Mouse (Mus musculus): ENCODE results near the gene Tspan5.

The Tspan5 gene

DNA sequence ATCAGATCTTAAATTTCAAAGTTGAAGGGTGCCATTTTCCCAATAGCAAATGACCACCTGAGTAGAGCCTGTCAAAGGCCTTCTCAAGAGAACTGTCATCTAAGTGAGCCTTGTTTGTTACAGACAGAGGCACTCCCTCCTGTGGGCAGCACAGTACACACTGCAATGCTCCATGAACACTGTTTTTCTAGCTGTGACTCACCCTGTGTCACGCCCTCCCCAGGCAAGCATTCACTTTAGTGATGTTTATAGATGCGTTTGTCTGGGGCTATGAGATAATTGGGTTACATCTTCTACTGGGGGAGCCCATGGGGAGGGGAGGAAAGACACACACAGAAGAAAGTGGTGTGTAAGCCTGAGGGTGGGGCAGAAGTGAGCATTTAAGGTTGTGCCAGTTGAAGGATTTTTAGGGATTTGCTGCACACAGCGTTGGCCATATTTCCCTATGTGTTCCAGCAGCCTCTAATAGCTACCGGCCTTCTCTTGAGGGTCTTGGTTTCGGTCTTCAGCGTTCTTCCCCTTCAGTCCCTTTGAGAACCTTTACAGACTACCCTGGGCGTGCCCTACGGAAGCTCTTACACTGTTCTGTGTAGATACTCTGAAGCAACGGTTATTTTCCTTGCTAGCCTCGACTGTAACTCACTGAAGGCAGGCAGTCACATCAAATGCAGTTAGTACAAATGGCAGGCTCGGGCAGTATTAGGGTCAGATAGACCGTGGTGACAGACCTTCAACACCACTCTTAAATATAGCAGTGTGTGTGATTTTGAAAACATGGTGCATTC is 29.7 kb downstream of the Tspan5 start:
- in situ Hi-C loops (cut with MboI) = no loop called here

- in situ Hi-C loops (cut with MboI) = no loop called here
Measured at GRCm38 (mm10) chr3:138773871-138774606, 32.0 kb downstream of the Tspan5 start.

GRCm38 (mm10) chr3:138774607-138774943 is 32.6 kb downstream of the Tspan5 start:
- in situ Hi-C loops (cut with MboI) = no loop called here

- in situ Hi-C loops (cut with MboI) = no loop called here
Measured at GRCm38 (mm10) chr3:138775926-138776715, 34.1 kb downstream of the Tspan5 start.

GRCm38 (mm10) chr3:138781492-138781891 is 39.5 kb downstream of the Tspan5 start:
- in situ Hi-C loops (cut with MboI) = no loop called here

GRCm38 (mm10) chr3:138783859-138784640 is 42.1 kb downstream of the Tspan5 start:
- in situ Hi-C loops (cut with MboI) = no loop called here

DNA sequence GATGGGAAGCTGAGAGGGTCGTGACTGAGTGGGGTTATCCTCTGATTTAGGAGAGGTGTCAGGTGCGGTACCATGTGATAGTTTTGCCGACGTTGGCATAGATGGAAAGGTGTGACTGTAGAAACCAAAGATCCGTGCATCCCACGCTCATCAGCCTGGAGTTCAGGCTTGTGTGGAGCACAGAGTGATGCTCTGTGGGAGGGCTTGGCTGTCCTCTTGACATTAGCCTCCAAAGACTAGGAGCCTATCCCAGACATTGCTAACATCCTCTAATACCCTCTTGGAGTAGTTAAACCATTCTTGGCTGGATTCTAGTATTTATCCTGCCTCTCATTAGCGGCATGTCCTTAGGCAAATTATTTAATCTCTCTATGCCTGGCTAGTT is 42.6 kb downstream of the Tspan5 start:
- in situ Hi-C loops (cut with MboI) = no loop called here

DNA sequence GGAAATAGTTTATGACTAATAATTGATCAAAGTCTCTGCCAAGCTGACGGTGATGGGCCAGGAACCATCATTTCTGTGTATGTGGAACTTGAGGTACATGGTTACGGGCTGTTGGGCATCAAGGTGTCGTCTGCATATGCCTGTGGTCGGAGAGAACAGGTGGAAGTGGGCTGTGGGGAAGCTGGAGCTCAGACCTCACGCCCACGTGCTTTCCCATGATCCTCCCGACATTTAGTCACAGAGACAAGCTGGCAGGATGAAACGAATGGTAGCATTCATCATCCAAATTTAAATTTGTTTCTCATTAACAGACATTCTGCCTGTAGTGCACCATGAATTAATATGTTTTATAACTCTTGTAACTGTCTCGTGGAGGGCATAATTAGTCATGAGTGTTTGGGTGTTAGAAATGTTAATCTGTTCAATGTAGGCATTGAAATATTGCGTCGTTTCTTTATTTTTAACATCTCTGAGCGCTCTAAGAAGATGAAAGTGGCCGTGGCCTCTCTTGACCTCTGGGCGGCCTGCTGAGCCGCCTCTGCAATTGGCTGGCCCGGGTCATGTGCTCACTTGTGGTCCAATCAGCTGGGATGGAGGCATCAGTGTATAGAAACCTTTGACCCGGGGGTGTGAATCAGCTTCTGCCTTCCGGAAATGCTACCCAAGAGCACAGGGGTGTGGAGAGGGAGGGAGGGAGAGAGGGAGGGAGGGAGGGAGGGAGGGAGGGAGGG is 45.9 kb downstream of the Tspan5 start:
- in situ Hi-C loops (cut with MboI) = no loop called here

GRCm38 (mm10) chr3:138788489-138788850 is 46.5 kb downstream of the Tspan5 start:
- in situ Hi-C loops (cut with MboI) = no loop called here

DNA sequence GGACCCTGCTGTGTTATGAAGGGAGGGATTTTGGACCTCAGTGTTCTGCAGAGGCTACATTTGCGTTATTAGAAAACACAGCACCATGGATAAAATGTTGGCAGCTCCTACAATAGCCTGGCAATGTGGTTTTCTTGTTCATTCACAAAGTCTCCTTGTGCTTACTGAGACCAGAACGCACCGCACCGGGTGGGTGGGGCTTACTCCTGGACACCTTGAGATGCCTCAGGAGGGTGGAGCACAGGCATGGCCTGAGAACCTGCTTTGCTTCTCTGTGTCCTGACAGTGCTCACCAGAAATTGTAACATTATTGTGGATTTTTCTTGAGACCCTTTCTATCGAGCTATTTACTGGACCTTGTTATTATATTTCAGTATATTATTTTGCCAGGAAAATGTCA is 47.3 kb downstream of the Tspan5 start:
- in situ Hi-C loops (cut with MboI) = no loop called here

GRCm38 (mm10) chr3:138794533-138794932 is 52.5 kb downstream of the Tspan5 start:
- in situ Hi-C loops (cut with MboI) = no loop called here

GRCm38 (mm10) chr3:138795951-138796350 is 54.0 kb downstream of the Tspan5 start:
- in situ Hi-C loops (cut with MboI) = no loop called here

DNA sequence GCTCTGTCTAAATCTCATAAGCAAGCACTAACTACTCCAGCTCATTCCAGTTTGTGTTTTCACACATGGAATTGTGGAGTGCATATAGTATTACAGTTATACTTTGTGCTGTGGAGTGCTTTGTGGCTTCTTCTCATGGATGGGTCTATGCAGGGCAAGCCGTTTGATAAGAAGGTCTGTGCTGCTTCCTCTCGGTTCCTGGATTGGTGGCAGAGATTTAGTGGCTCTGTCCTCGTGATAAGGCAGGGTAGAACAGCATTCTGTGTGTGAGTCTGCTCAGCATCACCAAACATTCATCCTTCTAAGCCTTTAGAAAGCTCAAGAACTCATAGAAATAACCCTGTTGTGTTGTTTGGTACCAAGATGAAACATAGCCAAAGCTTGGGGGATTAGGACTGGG is 54.6 kb downstream of the Tspan5 start:
- in situ Hi-C loops (cut with MboI) = no loop called here

DNA sequence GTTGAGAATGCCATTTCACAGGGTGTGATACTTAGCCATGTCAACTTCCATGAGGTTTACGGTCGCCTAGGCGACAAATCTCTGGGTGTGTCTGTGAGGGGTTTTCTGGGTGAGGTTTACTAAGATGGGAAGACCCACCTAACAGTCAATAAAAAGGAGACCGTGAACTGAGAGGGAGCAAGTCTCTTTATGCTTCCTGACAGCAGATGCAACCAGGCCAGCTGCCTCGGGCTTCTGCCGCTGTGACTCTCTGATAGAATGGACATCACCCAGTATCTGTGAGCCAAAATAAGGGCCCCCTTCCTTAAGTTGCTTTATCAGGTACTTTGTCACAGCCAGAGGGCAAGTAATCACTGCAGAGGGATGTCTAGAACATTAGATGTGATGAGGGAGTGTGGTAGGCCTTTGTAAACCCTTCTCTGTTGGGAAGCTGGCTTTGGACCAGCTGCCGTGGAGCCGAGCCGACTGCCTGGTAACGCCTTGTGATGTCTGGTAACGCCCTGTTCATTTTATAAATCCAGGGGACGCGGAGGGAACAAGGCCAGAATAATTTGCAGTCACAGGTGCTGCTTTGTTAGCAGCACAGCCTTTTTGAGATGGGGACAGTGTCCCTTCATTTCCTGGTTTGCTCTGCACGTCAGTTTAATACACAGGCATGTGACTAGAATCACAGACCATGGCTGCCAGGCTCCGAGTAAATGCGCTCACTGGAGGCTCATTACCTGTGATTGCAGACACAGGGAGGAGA is 58.8 kb downstream of the Tspan5 start:
- in situ Hi-C loops (cut with MboI) = no loop called here

- in situ Hi-C loops (cut with MboI) = no loop called here
Measured at GRCm38 (mm10) chr3:138801661-138802060, 59.7 kb downstream of the Tspan5 start.

DNA sequence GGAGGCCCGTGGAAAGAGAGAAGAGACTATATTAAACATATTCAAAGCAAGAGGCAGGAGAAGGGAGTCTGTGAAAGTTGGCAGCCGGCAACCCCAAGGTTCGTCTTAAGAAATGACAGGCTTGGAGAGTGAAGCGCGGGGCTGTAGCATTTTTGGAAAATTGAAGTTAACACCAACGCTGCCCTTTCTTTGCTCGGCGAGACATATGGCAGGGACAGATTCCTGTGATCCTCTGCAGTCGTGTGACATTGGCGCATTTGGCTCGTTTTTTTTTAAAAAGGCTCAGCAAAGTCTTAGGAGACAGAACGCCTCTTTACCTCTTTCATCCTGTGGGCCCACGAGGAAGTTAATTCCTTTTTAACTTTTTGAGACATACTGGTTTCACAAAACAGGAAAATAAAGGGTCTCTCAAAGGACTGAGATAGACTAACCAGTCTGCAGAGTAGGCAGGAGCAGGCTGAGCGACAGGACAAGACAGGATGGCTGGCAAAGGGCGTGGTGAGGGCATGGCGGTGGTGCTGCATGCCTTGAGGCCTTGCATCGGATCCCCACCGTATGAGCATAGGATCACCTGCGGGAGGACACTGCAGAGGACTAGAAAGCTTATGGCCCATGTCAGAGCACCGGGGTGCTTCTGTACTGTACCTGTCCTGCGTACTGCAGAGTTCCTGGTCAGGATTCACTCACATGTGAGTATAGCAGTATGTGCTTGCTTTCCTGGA is 60.9 kb downstream of the Tspan5 start:
- in situ Hi-C loops (cut with MboI) = no loop called here

DNA sequence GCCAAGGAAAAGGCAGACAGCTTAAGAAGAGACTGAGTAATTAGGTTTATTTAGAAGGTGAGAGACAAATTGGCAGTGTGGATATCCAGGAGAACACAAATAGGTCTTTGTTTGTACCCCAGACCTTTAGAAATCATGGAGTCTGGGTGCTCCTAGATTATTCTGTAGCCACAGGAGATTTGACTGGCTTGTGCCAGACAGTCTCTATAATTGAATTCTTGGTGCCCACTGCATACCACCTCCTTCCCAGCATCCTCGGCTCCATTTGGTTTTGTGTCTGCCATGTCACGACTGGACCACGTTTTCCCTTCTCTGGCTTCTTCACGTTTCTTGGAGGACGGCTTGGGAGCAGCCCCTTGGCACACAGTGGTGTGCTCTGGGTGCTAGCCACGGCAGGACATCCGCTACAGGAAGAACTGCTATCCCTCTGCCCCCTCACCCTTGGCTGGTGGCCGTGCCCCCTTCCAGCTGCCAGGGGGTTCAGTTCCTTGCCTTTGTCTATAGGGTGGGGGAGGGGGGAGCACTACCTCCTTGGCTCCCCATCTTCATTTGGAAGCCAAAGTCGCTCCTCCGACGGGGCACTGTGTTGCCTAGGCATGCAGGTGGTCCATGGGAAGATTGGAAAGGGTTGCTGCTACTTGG is 61.6 kb downstream of the Tspan5 start:
- in situ Hi-C loops (cut with MboI) = no loop called here

GRCm38 (mm10) chr3:138804104-138805048 is 62.4 kb downstream of the Tspan5 start:
- in situ Hi-C loops (cut with MboI) = no loop called here

Measured in mature B cell (primary cell).